Mouse (Mus musculus) myocyte (in vitro differentiated cells): ENCODE measurements around the gene Cox4i1. TPM values are rescaled to one million over a fixed set of nuclear protein-coding genes. Genes with fewer than 3 reads are reported as not detected.

Experiments used
- H3K27me3 ChIP-seq: one replicate; pipeline ENCODE4 v1.6.1; 2011; ENCODE audit not compliant: control insufficient read depth, insufficient read depth, insufficient read length
- H3K36me3 ChIP-seq: one replicate; pipeline ENCODE4 v1.6.1; 2011; ENCODE audit not compliant: control insufficient read depth, insufficient read depth
- H3K4me2 ChIP-seq: one replicate; pipeline ENCODE4 v1.6.1; 2011; ENCODE audit warnings: low read depth, control low read depth
- H3K4me3 ChIP-seq: one replicate; pipeline ENCODE4 v1.5.1; 2011; ENCODE audit warnings: mild to moderate bottlenecking, control low read depth, moderate library complexity
- H3K79me2 ChIP-seq: one replicate; pipeline ENCODE4 v1.6.1; 2011; ENCODE audit not compliant: control insufficient read depth, insufficient read depth
- H3ac ChIP-seq: one replicate; pipeline ENCODE4 v1.6.1; 2011; ENCODE audit not compliant: control insufficient read depth, insufficient read length
- CEBPB ChIP-seq: IDR thresholded peaks from 2 replicates; pipeline ENCODE4 v1.6.1; 2011; ENCODE audit warnings: mild to moderate bottlenecking, moderate library complexity; ENCODE audit not compliant: poor library complexity, insufficient read depth, severe bottlenecking
- E2F4 ChIP-seq: IDR thresholded peaks from one replicate; pipeline ENCODE4 v1.6.1; 2011; ENCODE audit warnings: mild to moderate bottlenecking, control low read depth, moderate library complexity; ENCODE audit not compliant: insufficient read depth
- MAX ChIP-seq: IDR thresholded peaks from one replicate; pipeline ENCODE4 v1.6.1; 2011; ENCODE audit warnings: low read depth, mild to moderate bottlenecking, control low read depth
- MYOD1 ChIP-seq, 3 experiments: IDR thresholded peaks; one replicate each; pipeline ENCODE4 v1.6.1; 2011; ENCODE audit warnings: control low read depth in 2 of 3, low read depth in 2 of 3, mild to moderate bottlenecking in 2 of 3, moderate library complexity in 1 of 3; ENCODE audit not compliant: insufficient read length in 2 of 3, control insufficient read depth in 1 of 3
- MYOG ChIP-seq, 3 experiments: IDR thresholded peaks; one replicate each; pipeline ENCODE4 v1.6.1; 2011; ENCODE audit warnings: control low read depth in 2 of 3, low read depth in 2 of 3, mild to moderate bottlenecking in 2 of 3; ENCODE audit not compliant: insufficient read length in 2 of 3, control insufficient read depth in 1 of 3, insufficient read depth in 1 of 3
- POLR2A ChIP-seq: IDR thresholded peaks from one replicate; pipeline ENCODE4 v1.6.1; 2011; ENCODE audit warnings: low read depth, mild to moderate bottlenecking, control low read depth, moderate library complexity; ENCODE audit not compliant: insufficient read length
- POLR2AphosphoS2 ChIP-seq: IDR thresholded peaks from one replicate; pipeline ENCODE4 v1.6.1; 2011; ENCODE audit warnings: low read depth, control low read depth; ENCODE audit not compliant: insufficient read length
- REST ChIP-seq: IDR thresholded peaks from one replicate; pipeline ENCODE4 v1.6.1; 2011; ENCODE audit warnings: mild to moderate bottlenecking, control low read depth, moderate library complexity; ENCODE audit not compliant: insufficient read depth, insufficient read length
- SRF ChIP-seq: IDR thresholded peaks from one replicate; pipeline ENCODE4 v1.6.1; 2011; ENCODE audit warnings: low read depth; ENCODE audit not compliant: control insufficient read depth, insufficient read length
- TCF12 ChIP-seq: IDR thresholded peaks from one replicate; pipeline ENCODE4 v1.6.1; 2011; ENCODE audit warnings: mild to moderate bottlenecking, control low read depth; ENCODE audit not compliant: poor library complexity, insufficient read depth, severe bottlenecking
- TCF3 ChIP-seq: IDR thresholded peaks from one replicate; pipeline ENCODE4 v1.6.1; 2011; ENCODE audit warnings: low read depth, control low read depth; ENCODE audit not compliant: insufficient read length
- USF1 ChIP-seq: IDR thresholded peaks from one replicate; pipeline ENCODE4 v1.6.1; 2011; ENCODE audit warnings: low read depth, mild to moderate bottlenecking, control low read depth, moderate library complexity
- polyA plus RNA-seq: library from polyadenylated mRNA; unstranded; fragments of >200 nt; fragmentation: generic; extraction: Trizol; gene quantifications from one replicate; pipeline ENCODE4 v1.2.1, GENCODE M21; 2012; ENCODE audit warnings: missing spikeins

Gene Cox4i1
- polyA plus RNA-seq, 1 experiment: 1,903 TPM

DNA sequence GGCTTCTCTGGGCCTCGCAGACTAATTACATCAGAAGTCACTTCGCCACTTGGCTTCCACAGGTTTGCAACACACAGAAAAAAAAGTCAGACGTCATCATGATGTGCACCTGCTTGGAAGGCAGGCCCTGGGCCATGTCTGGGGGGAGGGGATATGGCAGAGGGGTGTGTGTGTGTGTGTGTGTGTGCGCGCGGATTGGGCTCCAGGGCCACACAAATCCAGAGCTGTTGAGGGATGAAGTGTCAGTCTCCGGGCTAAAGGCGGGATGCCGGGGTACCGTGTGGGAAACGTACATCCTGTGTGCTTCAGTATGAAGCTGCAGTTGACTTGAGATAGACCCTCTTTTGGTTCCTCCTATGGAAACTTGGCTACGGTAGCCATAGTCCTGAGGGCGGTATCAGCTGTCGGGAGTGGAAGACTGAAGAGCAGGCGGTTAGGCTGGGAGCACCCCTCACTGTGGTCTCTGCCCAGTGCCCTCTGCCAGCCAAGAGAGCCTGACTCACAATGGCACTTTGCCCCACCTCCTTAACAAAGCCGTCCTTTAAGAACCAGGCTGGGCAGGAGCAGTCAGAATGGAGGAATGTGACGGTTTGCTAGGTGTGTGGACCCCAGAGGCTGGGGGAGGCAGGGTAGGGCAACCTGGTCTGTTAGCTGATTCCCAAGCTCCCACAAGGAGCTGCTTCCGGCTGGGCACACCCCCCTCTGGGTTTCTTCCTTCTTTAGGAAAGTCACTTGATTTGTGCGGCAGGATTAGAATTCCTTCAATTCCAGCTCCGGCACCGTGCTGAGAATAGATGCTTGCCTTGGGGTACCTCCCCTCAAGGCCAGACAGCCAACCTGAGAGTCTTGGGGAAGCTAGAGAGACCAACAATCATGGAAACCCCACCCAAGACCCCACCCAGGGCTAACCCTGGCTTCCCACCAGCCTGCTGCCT is 36.3 kb upstream of the Cox4i1 start:
- Histone ChIP-seq H3ac (no peak overlapping the region), H3K4me3 (no peak overlapping the region), H3K36me3 (no peaks in the 10 kb centered on the region), H3K4me2 (no peak overlapping the region), H3K79me2 (no peaks in the 10 kb centered on the region), H3K27me3 (no peaks in the 10 kb centered on the region)
- TF ChIP-seq REST (no peak), TCF3 (no peak), POLR2A (no peak), MYOG (IDR thresholded peaks at IDR 0.05; ENCODE audit: control insufficient read depth in 1 of 3, insufficient read depth in 1 of 3, insufficient read length in 2 of 3, low read depth in 2 of 3) (no peak), SRF (no peak), MAX (no peak), TCF12 (no peak), USF1 (no peak), CEBPB (no peak), MYOD1 (IDR thresholded peaks at IDR 0.05; ENCODE audit: control insufficient read depth in 1 of 3, insufficient read length in 2 of 3, low read depth in 2 of 3) (no peak), E2F4 (no peak), POLR2AphosphoS2 (no peak)

DNA sequence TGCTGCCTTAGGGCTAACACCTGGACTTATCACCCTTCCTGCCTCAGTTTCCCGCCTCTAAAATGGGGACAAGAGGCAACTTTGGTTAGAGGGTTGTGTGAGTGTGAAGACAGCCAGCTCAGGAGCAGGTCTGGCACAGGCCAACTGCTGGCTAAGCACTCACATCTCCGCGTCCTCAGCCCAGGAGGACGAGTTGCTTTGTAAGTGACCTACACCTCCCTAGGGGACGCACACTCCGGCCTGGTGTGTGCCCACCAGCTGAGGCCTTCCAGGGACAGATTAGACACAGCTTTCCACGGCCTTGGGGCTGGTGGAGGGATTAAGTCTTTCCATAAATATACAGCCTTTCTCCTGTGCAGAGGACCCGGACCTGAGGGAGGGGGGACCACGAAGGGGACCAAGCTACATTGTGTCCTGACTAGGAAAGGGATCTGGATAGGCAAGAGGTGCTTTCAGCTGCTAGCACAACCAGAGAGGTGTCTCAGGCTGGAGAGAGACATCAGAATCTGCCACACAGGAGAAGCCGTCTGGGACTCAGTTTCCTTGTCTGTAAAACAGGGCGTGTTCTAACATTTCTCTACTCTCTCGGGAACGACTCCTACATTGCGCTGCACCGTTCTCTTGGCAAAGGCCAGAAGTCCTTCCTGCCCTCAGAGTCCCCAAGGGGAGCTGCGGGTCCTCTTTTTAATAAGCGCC is 34.9 kb upstream of the Cox4i1 start:
- Histone ChIP-seq H3ac (no peak overlapping the region), H3K4me3 (no peak overlapping the region), H3K79me2 (no peaks in the 10 kb centered on the region), H3K36me3 (no peaks in the 10 kb centered on the region), H3K4me2 (no peak overlapping the region), H3K27me3 (no peaks in the 10 kb centered on the region)
- TF ChIP-seq TCF12 (no peak), TCF3 (no peak), E2F4 (no peak), MAX (no peak), POLR2AphosphoS2 (no peak), CEBPB (no peak), USF1 (no peak), MYOD1 (IDR thresholded peaks at IDR 0.05; ENCODE audit: control insufficient read depth in 1 of 3, insufficient read length in 2 of 3, low read depth in 2 of 3) (no peak), POLR2A (no peak), REST (no peak), MYOG (IDR thresholded peaks at IDR 0.05; ENCODE audit: control insufficient read depth in 1 of 3, insufficient read depth in 1 of 3, insufficient read length in 2 of 3, low read depth in 2 of 3) (no peak), SRF (no peak)

DNA sequence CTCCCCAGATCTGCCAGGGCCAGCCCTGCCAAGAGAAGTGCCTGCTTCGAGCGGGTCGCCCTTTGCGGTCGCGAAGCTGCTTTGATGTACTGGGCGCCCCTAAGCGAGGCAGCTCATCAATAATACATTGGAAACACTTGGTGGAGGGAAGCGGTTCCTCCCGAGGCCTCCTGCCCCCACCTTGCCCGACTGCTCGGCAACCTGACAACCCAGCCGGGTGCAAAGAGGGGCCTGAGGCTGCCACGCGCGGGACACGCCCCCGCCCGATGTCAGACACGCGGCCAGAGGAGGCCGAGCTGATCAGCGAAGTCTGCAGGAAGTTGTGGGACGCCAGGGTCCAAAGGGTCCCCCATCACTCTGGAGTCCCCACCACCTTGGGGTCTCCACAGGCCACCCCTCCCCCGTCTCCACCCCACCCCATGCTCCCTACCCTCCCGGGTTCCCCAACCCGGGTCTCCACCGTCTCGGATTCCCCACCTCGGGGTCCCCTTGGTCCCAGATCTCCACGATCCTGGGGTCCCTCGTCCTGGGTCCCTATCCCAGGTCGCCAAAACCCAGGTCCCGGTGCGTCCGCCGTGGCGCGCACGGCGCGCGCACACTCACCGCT is 34.3 kb upstream of the Cox4i1 start:
- H3K4me3 ChIP-seq: peak overlapping the region; percentile 5

DNA sequence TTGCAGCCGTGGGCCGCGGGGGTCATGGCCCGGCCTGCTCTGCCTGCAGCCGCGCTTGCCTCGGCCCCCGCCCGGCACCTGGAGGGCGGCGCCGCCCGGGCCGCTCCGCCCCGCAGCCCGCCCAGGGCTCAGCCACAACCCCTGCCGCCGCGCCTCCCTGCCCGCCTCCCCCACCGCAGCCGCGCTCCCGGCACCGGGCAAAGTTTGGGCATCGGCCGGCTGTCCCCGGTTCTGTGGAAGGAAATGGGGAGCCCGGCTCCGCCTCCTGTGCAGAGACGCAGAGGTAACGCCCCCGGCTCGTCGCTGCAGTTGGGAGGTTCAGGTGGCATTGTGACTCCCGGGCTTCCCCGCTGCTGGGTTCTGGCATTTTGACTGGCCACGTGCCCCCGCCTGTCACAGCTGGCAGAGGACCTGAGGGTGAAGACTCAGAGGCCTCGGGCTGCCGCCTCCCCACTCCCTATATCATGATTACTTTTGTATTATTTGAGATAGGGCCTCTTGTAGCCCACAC is 33.6 kb upstream of the Cox4i1 start:
- H3K36me3 ChIP-seq: no peaks in the 10 kb centered on the region
- H3ac ChIP-seq: no peak overlapping the region
- TF ChIP-seq SRF (no peak), MYOG (IDR thresholded peaks at IDR 0.05; ENCODE audit: control insufficient read depth in 1 of 3, insufficient read depth in 1 of 3, insufficient read length in 2 of 3, low read depth in 2 of 3) (no peak), POLR2A (peak; percentile 39), USF1 (peak; percentile 52), MAX (no peak), MYOD1 (IDR thresholded peaks at IDR 0.05; ENCODE audit: control insufficient read depth in 1 of 3, insufficient read length in 2 of 3, low read depth in 2 of 3) (peak in 1 of 3 experiments; percentile 12), POLR2AphosphoS2 (no peak), CEBPB (no peak), TCF12 (no peak)
- H3K4me2 ChIP-seq: peak overlapping the region; percentile 81
- H3K27me3 ChIP-seq: no peaks in the 10 kb centered on the region
- no peaks in the 10 kb centered on the region for H3K79me2 ChIP-seq
- peak overlapping the region; percentile 5 for H3K4me3 ChIP-seq

More for the DNA sequence above, 34.3 kb upstream of the Cox4i1 start:
- Histone ChIP-seq H3K79me2 (no peaks in the 10 kb centered on the region), H3K4me2 (peak overlapping the region; percentile 81), H3K27me3 (no peaks in the 10 kb centered on the region), H3K36me3 (no peaks in the 10 kb centered on the region), H3ac (no peak overlapping the region)
- TF ChIP-seq MYOD1 (IDR thresholded peaks at IDR 0.05; ENCODE audit: control insufficient read depth in 1 of 3, insufficient read length in 2 of 3, low read depth in 2 of 3): no peak
- no peak for TF ChIP-seq POLR2AphosphoS2
- no peak for TF ChIP-seq REST
- TF ChIP-seq POLR2A: no peak
- TF ChIP-seq MYOG (IDR thresholded peaks at IDR 0.05; ENCODE audit: control insufficient read depth in 1 of 3, insufficient read depth in 1 of 3, insufficient read length in 2 of 3, low read depth in 2 of 3): no peak
- no peak for TF ChIP-seq CEBPB
- TF ChIP-seq SRF: no peak
- TF ChIP-seq USF1: no peak
